Comparison of ENCODE assay signal across 12 mouse cellular contexts in the genomic region with DNA sequence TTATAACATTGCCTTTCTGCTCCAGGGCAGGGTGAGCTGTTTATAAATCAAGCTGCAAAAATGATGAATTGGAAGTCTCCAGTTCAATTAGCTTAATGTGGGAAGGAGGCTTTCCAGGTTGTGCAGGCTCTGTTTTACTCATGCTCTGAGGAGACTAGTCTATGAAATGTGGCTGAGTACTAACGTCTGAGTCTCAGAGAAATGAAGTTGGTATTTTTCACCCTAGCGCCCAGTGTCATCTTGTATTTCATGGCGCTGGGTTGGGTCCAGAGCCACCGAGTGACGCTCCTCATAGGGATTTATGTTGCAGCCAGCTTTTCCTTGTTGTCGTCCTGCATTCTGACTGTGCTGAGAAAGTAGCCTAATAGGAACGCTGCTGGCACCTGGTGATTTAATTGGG.
"Had no signal": no experiment of that assay in that cellular context is flagged by ENCODE, and none has a peak within 500 bp of the region (broad histone marks: within the 10 kb centered on the region; RNA-seq: fewer than 3 reads in every experiment).

No protein-coding gene starts in this region.

- H3K4me2 ChIP-seq: liver, embryonic 13.5 days; lung, embryonic 15.5 days; midbrain, embryonic 12.5 days had no signal

- H3K4me3 ChIP-seq: liver, embryonic 13.5 days; lung, embryonic 15.5 days; midbrain, embryonic 12.5 days; myocyte had no signal

- H3K27ac ChIP-seq: liver, embryonic 13.5 days; lung, embryonic 15.5 days; midbrain, embryonic 12.5 days had no signal

- H3K4me1 ChIP-seq: liver, embryonic 13.5 days; lung, embryonic 15.5 days; midbrain, embryonic 12.5 days had no signal

- H3K36me3 ChIP-seq: liver, embryonic 13.5 days; lung, embryonic 15.5 days; midbrain, embryonic 12.5 days had no signal

- DNase-seq: kidney, adult 2 months; kidney, postnatal 25 days; left cerebral cortex, postnatal 4 days; liver; liver, embryonic 13.5 days; liver, postnatal 0 days; thymus, adult 18-20 months; thymus, postnatal 14 days had no signal

- ATAC-seq: intestine, embryonic 16.5 days; liver, postnatal 0 days had no signal

- H3K27me3 ChIP-seq: liver, embryonic 13.5 days; lung, embryonic 15.5 days; midbrain, embryonic 12.5 days had no signal

- H3K9me3 ChIP-seq: liver, embryonic 13.5 days; lung, embryonic 15.5 days; midbrain, embryonic 12.5 days had no signal

- H3K9ac ChIP-seq: liver, embryonic 13.5 days; liver, postnatal 0 days; lung, embryonic 15.5 days; midbrain, embryonic 12.5 days had no signal
